Mouse (Mus musculus): ENCODE data around the gene Mtm1.

DNA sequence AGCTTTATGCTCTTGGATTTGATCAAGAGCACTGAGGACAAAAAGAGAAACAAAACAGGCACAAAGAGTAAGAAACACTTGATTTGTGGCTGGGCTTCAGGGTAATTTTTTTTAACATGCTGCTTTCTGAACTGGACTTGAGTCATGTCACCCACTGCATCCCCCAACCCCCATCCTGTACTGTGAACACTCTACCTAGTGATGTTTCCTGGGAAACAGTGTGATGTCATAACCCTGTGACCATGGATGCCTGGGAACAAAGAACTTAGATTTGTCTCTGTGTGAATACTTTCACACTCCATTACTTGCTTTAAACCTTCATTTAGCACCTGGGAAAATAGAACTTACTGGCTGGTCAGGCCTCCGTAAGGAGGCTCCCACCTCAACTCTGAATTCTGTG, at the start of gene Mtm1:
- TF ChIP-seq POLR2A (IDR thresholded peaks at IDR 0.05; ENCODE audit: low read depth, low read length) (no peak), CTCF (IDR thresholded peaks at IDR 0.05; ENCODE audit: extremely low read depth, insufficient read depth, insufficient read length, insufficient replicate concordance) (no peak)

All from spleen, adult 2 months (tissue).